8 mouse cellular contexts compared by ENCODE assay signal in genomic region chr1:143730899-143731298, GRCm38 (mm10). TPM values are rescaled to one million over a fixed set of nuclear protein-coding genes. Genes with fewer than 3 reads are reported as not detected.
A peak's percentile ranks its signal among the peaks of the same experiment; 100 is the strongest.
DNase-seq lines count a peak whose midpoint lies in the region; ATAC-seq lines count a peak whose summit lies in the region.

No protein-coding gene starts in this region.

- H3K4me2 ChIP-seq in liver, embryonic 13.5 days, result no peak overlapping the region

- DNase-seq in embryo, embryonic 10 days (ENCODE audit: low spot score), result peak; percentile 41
- no peak for DNase-seq in embryo, embryonic 9.5 days (ENCODE audit: extremely low spot score)
- peak; percentile 17 for DNase-seq in urinary bladder, postnatal 14 days (ENCODE audit: low spot score)
- no peak for DNase-seq in urinary bladder, adult 2 months (ENCODE audit: low spot score)
- DNase-seq in liver, embryonic 13.5 days, result peak; percentile 39
- DNase-seq in yolk sac, embryonic 10.5 days (ENCODE audit: low spot score), result peak; percentile 44
- DNase-seq in layer of hippocampus, adult 18-20 months (ENCODE audit: low spot score in 2 of 2), result no peak
- no peak for DNase-seq in layer of hippocampus, adult 9-10 months (ENCODE audit: low spot score)

- H3K9ac ChIP-seq in liver, embryonic 13.5 days, result no peak overlapping the region

- peak; percentile 68 for ATAC-seq in liver, embryonic 13.5 days (ENCODE audit: low read depth)

- no peaks in the 10 kb centered on the region for H3K27me3 ChIP-seq in liver, embryonic 13.5 days

- no peaks in the 10 kb centered on the region for H3K9me3 ChIP-seq in liver, embryonic 13.5 days (replicated peaks)

- H3K27ac ChIP-seq in liver, embryonic 13.5 days, result no peak overlapping the region

- H3K4me3 ChIP-seq in liver, embryonic 13.5 days (replicated peaks), result no peak overlapping the region

- no peaks in the 10 kb centered on the region for H3K36me3 ChIP-seq in liver, embryonic 13.5 days

- H3K4me1 ChIP-seq in liver, embryonic 13.5 days (replicated peaks), result no peaks in the 10 kb centered on the region

- 43% methylated on average over 2 of the region's 2 CpGs for WGBS in liver, embryonic 13.5 days (ENCODE audit: insufficient replicate concordance)

RNA-seq across cellular contexts. Expression of gene Glrx2, which starts 14.8 kb away (rescaled TPM):
- 48.5 and 52.5 TPM in 2 replicates for polyA plus RNA-seq in urinary bladder, adult 2 months (2012; rRNA removed)
- polyA plus RNA-seq in liver, embryonic 13.5 days (2015; fragmentation: Nextera tagmentation; extraction: Ambion mirVana), result 72.3 and 82.8 TPM in 2 replicates
- 100 to 1,000 TPM; 114 to 120 TPM for total RNA-seq in layer of hippocampus, adult 18-20 months (2021)

RNA-seq across cellular contexts. Expression of gene Cdc73, which starts 28.2 kb away (rescaled TPM):
- 18.5 and 19.4 TPM in 2 replicates for polyA plus RNA-seq in urinary bladder, adult 2 months (2012; rRNA removed)
- 14.7 and 19.0 TPM in 2 replicates for polyA plus RNA-seq in liver, embryonic 13.5 days (2015; fragmentation: Nextera tagmentation; extraction: Ambion mirVana)
- 10 to 100 TPM; 77.4 to 77.8 TPM for total RNA-seq in layer of hippocampus, adult 18-20 months (2021)

RNA-seq across cellular contexts. Expression of gene Trove2, which starts 46.0 kb away (rescaled TPM):
- polyA plus RNA-seq in urinary bladder, adult 2 months (2012; rRNA removed), result 7.7 and 10.3 TPM in 2 replicates
- polyA plus RNA-seq in liver, embryonic 13.5 days (2015; fragmentation: Nextera tagmentation; extraction: Ambion mirVana), result 1.9 and 2.9 TPM in 2 replicates
- 10 to 100 TPM; 29.2 to 29.9 TPM for total RNA-seq in layer of hippocampus, adult 18-20 months (2021)

RNA-seq across cellular contexts. Expression of gene Uchl5, which starts 46.2 kb away (rescaled TPM):
- polyA plus RNA-seq in urinary bladder, adult 2 months (2012; rRNA removed), result 17.1 and 18.4 TPM in 2 replicates
- polyA plus RNA-seq in liver, embryonic 13.5 days (2015; fragmentation: Nextera tagmentation; extraction: Ambion mirVana), result 106 and 118 TPM in 2 replicates
- 10 to 100 TPM; 36.9 to 38.6 TPM for total RNA-seq in layer of hippocampus, adult 18-20 months (2021)

Comparison
In these comparisons a context has a peak if more than half of its experiments do, and no peak if none do; other contexts are left out.
1. DNase-seq: peak in embryo, embryonic 10 days (single experiment), urinary bladder, postnatal 14 days (single experiment), liver, embryonic 13.5 days (single experiment) and yolk sac, embryonic 10.5 days (single experiment); none in embryo, embryonic 9.5 days (single experiment), urinary bladder, adult 2 months (single experiment), layer of hippocampus, adult 18-20 months (0 of 2) and layer of hippocampus, adult 9-10 months (single experiment).